Mouse (Mus musculus): ENCODE results near the gene Cybb. TPM values are rescaled to one million over a fixed set of nuclear protein-coding genes. Genes with fewer than 3 reads are reported as not detected.

Cybb gene
- polyA plus RNA-seq, 1 experiment from 2014 or later = 13.3 TPM

DNA sequence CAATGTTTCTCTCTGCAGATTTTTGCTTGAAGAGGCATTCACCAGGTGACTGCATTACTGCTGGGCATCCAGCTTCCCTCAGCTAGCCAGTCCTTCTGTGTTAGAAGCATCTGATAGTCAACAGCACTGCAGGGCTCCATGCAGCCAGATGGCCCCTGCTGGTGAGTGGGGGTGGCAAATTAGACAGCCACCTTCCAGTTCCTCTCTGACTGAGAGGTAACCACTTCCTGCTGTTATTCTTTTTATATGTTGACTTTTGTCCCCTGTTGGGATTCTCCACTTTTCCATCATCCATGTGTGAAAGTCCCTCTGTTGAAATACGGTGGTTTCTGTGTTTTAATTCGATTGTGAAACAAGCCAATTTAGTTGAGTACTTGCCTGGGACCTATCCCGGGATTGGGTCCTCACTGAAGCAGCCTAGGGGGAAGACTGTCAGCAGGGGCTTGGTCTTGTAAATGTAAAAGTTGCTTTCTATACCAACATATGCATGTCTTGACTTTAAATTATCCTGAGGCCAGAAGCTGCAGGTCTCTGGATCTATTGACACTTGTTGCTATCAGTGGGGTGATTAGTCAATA lies 16.7 kb downstream of the Cybb start:
- no peak for ATAC-seq

DNA sequence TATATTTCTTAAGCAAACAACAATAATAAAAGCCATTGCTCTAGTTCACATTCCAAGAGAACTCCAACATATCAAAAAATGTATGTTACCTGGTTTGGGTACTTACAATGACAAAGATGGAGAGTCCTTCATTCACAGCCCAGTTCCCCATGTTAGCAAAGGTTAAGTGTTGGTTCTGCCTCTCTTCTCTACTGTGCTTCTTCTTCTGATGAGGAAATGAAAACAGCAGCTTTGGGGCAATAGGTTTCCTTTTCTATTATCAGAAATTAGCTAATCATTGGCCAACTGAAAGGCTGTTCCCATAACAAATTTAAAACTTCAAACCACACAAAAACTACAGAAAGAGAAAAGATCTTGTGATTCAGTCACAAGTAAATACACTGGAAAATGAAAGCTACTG lies 18.5 kb downstream of the Cybb start:
- Histone ChIP-seq H3K4me1 (ENCODE audit: insufficient read depth, low read depth, low read length) (no peaks in the 10 kb centered on the region), H3K36me3 (ENCODE audit: insufficient read depth, low read length) (no peaks in the 10 kb centered on the region), H3K9me3 (ENCODE audit: low read length) (no peaks in the 10 kb centered on the region), H3K9ac (replicated peaks; ENCODE audit: low read depth) (no peak overlapping the region), H3K27ac (ENCODE audit: low read length) (no peak overlapping the region), H3K4me2 (replicated peaks; ENCODE audit: low read depth, low read length) (no peak overlapping the region), H3K4me3 (ENCODE audit: low read depth, low read length) (no peak overlapping the region), H3K27me3 (replicated peaks; ENCODE audit: insufficient read depth, low read length) (no peaks in the 10 kb centered on the region)
- ATAC-seq = no peak
- TF ChIP-seq EP300 (IDR thresholded peaks at IDR 0.05) (no peak), CTCF (IDR thresholded peaks at IDR 0.05) (no peak)
- peak; percentile 8 for DNase-seq (ENCODE audit: low spot score)

More for the DNA sequence above, 16.7 kb downstream of the Cybb start:
- H3K4me2 ChIP-seq (replicated peaks; ENCODE audit: low read depth, low read length) = no peak overlapping the region
- H3K36me3 ChIP-seq (ENCODE audit: insufficient read depth, low read length) = no peaks in the 10 kb centered on the region
- H3K27me3 ChIP-seq (replicated peaks; ENCODE audit: insufficient read depth, low read length) = no peaks in the 10 kb centered on the region
- H3K27ac ChIP-seq (ENCODE audit: low read length) = no peak overlapping the region
- H3K4me3 ChIP-seq (ENCODE audit: low read depth, low read length) = no peak overlapping the region
- TF ChIP-seq CTCF (IDR thresholded peaks at IDR 0.05) (no peak), EP300 (IDR thresholded peaks at IDR 0.05) (no peak)
- no peaks in the 10 kb centered on the region for H3K9me3 ChIP-seq (ENCODE audit: low read length)
- no peak overlapping the region for H3K9ac ChIP-seq (replicated peaks; ENCODE audit: low read depth)
- H3K4me1 ChIP-seq (ENCODE audit: insufficient read depth, low read depth, low read length) = no peaks in the 10 kb centered on the region
- DNase-seq (ENCODE audit: low spot score) = no peak
- 34% methylated on average over 3 of the region's 3 CpGs for WGBS

DNA sequence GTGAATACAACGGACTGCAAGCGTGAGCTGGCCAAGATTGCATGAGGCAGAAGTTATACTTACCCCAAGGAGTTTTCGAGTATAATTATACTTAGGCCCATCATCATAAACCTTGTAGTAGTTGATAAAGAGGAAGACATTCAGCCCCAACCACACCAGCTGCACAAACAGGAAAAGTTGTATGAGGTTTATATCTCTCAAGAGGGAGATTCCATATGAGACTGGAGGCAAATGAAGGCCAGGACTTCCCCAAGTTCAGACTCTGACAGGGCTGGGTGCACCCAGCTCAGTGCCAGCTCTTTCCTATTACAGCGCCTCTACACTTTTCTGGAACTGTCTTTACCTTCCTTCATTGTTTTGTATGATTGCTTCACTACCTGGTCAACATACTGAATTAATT lies 20.6 kb downstream of the Cybb start:
- H3K36me3 ChIP-seq (ENCODE audit: insufficient read depth, low read length) = no peaks in the 10 kb centered on the region
- H3K27me3 ChIP-seq (replicated peaks; ENCODE audit: insufficient read depth, low read length) = no peaks in the 10 kb centered on the region
- no peak overlapping the region for H3K27ac ChIP-seq (ENCODE audit: low read length)
- TF ChIP-seq EP300 (IDR thresholded peaks at IDR 0.05) (no peak), CTCF (IDR thresholded peaks at IDR 0.05) (no peak)
- ATAC-seq = no peak
- H3K4me2 ChIP-seq (replicated peaks; ENCODE audit: low read depth, low read length) = no peak overlapping the region
- no peaks in the 10 kb centered on the region for H3K9me3 ChIP-seq (ENCODE audit: low read length)
- H3K4me1 ChIP-seq (ENCODE audit: insufficient read depth, low read depth, low read length) = no peaks in the 10 kb centered on the region
- no peak overlapping the region for H3K4me3 ChIP-seq (ENCODE audit: low read depth, low read length)
- 85% methylated on average over 4 of the region's 4 CpGs for WGBS
- H3K9ac ChIP-seq (replicated peaks; ENCODE audit: low read depth) = no peak overlapping the region
- DNase-seq (ENCODE audit: low spot score) = no peak

GRCm38 (mm10) chrX:9465890-9466289 lies 21.7 kb downstream of the Cybb start:
- Histone ChIP-seq H3K36me3 (ENCODE audit: insufficient read depth, low read length) (no peaks in the 10 kb centered on the region), H3K27me3 (replicated peaks; ENCODE audit: insufficient read depth, low read length) (no peaks in the 10 kb centered on the region), H3K9ac (replicated peaks; ENCODE audit: low read depth) (no peak overlapping the region), H3K4me3 (ENCODE audit: low read depth, low read length) (no peak overlapping the region), H3K27ac (ENCODE audit: low read length) (no peak overlapping the region), H3K4me2 (replicated peaks; ENCODE audit: low read depth, low read length) (no peak overlapping the region), H3K4me1 (ENCODE audit: insufficient read depth, low read depth, low read length) (no peaks in the 10 kb centered on the region), H3K9me3 (ENCODE audit: low read length) (no peaks in the 10 kb centered on the region)
- WGBS = 52% methylated on average over 2 of the region's 2 CpGs
- no peak for ATAC-seq
- TF ChIP-seq CTCF (IDR thresholded peaks at IDR 0.05) (no peak), EP300 (IDR thresholded peaks at IDR 0.05) (no peak)
- DNase-seq (ENCODE audit: low spot score) = no peak

DNA sequence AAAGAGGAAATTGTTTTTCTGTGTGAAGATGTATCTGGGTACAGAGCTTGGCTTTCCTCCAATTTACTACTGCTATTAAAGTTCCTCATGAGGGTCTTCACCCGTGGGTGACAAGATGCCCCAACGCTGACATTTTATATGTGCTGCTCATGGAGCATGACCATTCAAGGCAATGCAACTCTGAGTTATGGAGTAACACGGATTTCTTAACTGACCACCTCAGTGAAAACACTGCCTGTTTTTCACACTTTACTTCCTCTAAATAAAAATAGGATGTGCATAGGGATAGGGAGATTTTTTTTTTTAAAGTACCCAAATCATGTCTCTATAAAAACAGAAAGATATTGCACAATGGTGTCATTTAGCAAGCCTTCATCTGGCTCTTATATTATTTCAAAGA lies 24.9 kb downstream of the Cybb start:
- H3K36me3 ChIP-seq (ENCODE audit: insufficient read depth, low read length) = no peaks in the 10 kb centered on the region
- H3K4me1 ChIP-seq (ENCODE audit: insufficient read depth, low read depth, low read length) = no peaks in the 10 kb centered on the region
- no peak overlapping the region for H3K4me3 ChIP-seq (ENCODE audit: low read depth, low read length)
- ATAC-seq (no peak), DNase-seq (ENCODE audit: low spot score) (no peak)
- no peaks in the 10 kb centered on the region for H3K9me3 ChIP-seq (ENCODE audit: low read length)
- 77% methylated on average over 3 of the region's 3 CpGs for WGBS
- TF ChIP-seq EP300 (IDR thresholded peaks at IDR 0.05) = no peak
- TF ChIP-seq CTCF (IDR thresholded peaks at IDR 0.05) = no peak
- no peak overlapping the region for H3K9ac ChIP-seq (replicated peaks; ENCODE audit: low read depth)
- H3K27me3 ChIP-seq (replicated peaks; ENCODE audit: insufficient read depth, low read length) = no peaks in the 10 kb centered on the region
- no peak overlapping the region for H3K27ac ChIP-seq (ENCODE audit: low read length)
- no peak overlapping the region for H3K4me2 ChIP-seq (replicated peaks; ENCODE audit: low read depth, low read length)

DNA sequence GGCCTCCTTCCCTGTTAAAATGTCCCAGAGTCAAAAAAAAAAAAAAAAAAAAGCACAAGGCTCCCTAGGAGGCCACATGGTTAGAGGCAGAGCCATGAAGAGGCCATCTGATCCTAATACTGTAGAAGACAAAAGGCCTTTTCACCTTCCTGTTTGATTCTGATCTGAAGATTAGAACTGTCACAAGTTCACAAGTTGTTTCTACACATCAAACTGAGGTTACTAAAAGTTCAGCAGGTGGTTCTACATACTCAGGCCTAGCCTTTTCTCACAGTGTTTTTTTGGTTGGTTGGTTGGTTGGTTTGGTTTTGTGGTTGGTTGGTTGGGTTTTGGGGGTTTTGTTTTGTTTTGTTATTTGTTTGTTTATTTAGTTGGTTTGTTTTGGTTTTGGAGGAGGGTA lies 26.2 kb downstream of the Cybb start:
- no peaks in the 10 kb centered on the region for H3K36me3 ChIP-seq (ENCODE audit: insufficient read depth, low read length)
- H3K9ac ChIP-seq (replicated peaks; ENCODE audit: low read depth) = no peak overlapping the region
- no peaks in the 10 kb centered on the region for H3K9me3 ChIP-seq (ENCODE audit: low read length)
- TF ChIP-seq EP300 (IDR thresholded peaks at IDR 0.05) = no peak
- no peak for TF ChIP-seq CTCF (IDR thresholded peaks at IDR 0.05)
- DNase-seq (ENCODE audit: low spot score) (no peak), ATAC-seq (no peak)
- no peak overlapping the region for H3K4me3 ChIP-seq (ENCODE audit: low read depth, low read length)
- no peak overlapping the region for H3K27ac ChIP-seq (ENCODE audit: low read length)
- H3K4me1 ChIP-seq (ENCODE audit: insufficient read depth, low read depth, low read length) = no peaks in the 10 kb centered on the region
- no peak overlapping the region for H3K4me2 ChIP-seq (replicated peaks; ENCODE audit: low read depth, low read length)
- H3K27me3 ChIP-seq (replicated peaks; ENCODE audit: insufficient read depth, low read length) = no peaks in the 10 kb centered on the region

GRCm38 (mm10) chrX:9460387-9460930 lies 27.1 kb downstream of the Cybb start:
- Histone ChIP-seq H3K4me3 (ENCODE audit: low read depth, low read length) (no peak overlapping the region), H3K27ac (ENCODE audit: low read length) (no peak overlapping the region), H3K4me1 (ENCODE audit: insufficient read depth, low read depth, low read length) (no peaks in the 10 kb centered on the region), H3K36me3 (ENCODE audit: insufficient read depth, low read length) (no peaks in the 10 kb centered on the region), H3K4me2 (replicated peaks; ENCODE audit: low read depth, low read length) (no peak overlapping the region), H3K9ac (replicated peaks; ENCODE audit: low read depth) (no peak overlapping the region), H3K9me3 (ENCODE audit: low read length) (no peaks in the 10 kb centered on the region), H3K27me3 (replicated peaks; ENCODE audit: insufficient read depth, low read length) (no peaks in the 10 kb centered on the region)
- WGBS = 72% methylated on average over 4 of the region's 4 CpGs
- no peak for TF ChIP-seq CTCF (IDR thresholded peaks at IDR 0.05)
- no peak for TF ChIP-seq EP300 (IDR thresholded peaks at IDR 0.05)
- ATAC-seq (no peak), DNase-seq (ENCODE audit: low spot score) (peak; percentile 6)

Data from lung, postnatal 0 days (tissue).